Mouse (Mus musculus): Measurements from ENCODE around the gene Plekhg6.

Gene Plekhg6

DNA sequence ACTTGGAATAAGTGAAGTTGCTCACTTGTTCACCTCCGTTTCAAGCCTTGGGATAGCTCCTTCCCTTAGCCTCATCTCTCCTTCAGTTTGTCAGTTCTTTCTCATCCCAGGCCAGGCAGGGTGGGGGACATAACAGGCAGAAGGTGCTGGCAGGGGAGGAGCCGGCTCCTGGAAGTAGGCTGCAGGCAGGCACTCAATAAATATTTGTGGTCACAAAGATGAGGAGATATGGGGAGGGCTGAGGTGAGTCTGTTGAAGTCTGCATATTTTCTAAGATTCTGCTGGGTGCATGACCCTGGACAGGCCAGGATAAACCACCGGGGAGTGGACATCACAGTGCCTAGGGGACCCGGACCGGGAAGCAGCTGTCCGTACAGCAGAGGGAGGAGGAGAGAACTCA, 57.0 kb downstream of the Plekhg6 start:
- no peak for DNase-seq

- no peak for DNase-seq
These were observed 57.8 kb downstream of the Plekhg6 start for GRCm38 (mm10) chr6:125322794-125323193.

GRCm38 (mm10) chr6:125321114-125321855, 59.3 kb downstream of the Plekhg6 start:
- peak; percentile 75 for DNase-seq

GRCm38 (mm10) chr6:125320323-125320722, 60.3 kb downstream of the Plekhg6 start, which contains the start of gene Scnn1a:
Gene Scnn1a, plus strand, starts transcription at chr6:125320659.
- peak; percentile 69 for DNase-seq

- no peak for DNase-seq
These were observed 60.7 kb downstream of the Plekhg6 start for GRCm38 (mm10) chr6:125319919-125320296.

DNA sequence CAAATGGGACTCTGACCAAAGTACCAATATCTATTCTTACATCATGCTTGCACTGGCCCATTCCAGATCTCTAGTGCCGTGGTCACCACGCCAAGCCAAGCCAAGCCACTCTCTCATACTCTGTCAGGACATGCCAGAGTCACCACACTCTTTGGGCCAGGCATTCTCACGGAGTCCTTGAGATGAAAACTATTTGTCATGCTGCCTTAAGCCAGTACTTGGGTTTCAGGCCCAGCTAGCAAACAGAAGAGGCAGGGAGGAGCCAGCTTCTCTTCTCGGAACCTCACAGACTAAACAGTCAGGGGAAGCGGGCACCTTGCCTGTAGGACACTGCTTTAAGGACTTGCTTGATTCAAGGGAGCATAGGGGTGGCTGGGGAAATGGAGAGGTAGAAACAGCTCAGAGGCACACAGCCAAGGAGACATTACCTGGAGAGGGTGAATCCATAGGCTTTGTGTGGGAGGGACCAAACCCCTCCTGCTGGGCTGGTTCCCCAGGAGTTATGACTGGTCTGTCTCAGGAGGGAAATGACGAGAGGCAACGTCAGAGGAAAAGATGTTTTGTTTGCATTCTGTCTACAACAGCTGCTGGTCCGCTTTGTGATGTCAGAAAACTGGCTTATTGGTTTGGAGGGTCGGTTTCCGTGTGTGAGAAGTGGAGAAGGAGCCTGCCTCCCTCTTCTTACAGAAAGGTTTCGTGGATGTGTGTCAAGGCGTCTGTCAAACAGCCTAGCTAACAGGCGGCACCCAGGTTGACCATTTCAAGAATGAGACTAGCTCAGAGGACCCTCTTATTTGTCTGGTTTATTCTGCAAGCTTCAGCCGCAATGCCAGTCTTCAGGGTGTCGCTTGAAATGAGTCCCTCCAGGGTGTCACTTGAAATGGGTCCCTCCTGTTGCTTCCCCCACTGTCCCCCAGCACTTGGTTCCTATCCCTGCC, 61.3 kb downstream of the Plekhg6 start:
- DNase-seq: no peak

GRCm38 (mm10) chr6:125317077-125317476, 63.5 kb downstream of the Plekhg6 start:
- DNase-seq: no peak

DNA sequence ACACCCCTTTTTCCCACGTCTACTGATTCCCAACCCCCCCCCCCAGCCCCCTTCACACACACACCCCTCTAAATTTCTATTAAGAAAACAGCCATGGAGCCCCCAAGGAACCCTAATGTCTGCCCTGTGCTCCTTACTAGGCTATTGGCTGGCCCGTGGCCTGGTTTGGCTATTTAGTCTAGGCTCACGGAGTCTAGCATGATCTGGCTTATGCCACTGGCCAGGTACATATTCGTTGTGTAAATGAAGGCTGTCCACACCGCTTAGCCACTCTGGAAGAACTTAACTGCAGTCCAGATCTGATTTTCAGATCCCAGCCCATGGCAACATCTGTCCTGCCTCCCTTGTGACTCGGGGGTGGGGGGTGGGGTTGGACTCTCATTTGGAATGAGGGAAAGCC, 65.8 kb downstream of the Plekhg6 start:
- no peak for DNase-seq

DNA sequence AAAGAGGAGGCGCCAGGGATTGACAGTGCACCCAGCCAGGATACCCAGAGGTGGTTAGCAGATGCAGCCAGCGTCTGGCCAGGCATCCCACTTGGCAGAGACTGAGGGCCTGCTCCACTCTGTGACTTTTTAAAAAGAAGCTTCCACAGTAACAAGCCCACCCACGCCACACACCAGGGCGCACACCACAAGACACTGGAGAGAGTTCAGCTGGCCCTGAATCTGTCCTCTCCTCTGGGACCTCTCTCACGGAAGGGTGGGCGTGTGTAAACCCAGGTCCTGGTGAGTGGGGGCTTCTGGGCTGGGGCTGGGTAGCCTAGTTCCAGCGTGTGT, 66.4 kb downstream of the Plekhg6 start:
- no peak for DNase-seq

DNA sequence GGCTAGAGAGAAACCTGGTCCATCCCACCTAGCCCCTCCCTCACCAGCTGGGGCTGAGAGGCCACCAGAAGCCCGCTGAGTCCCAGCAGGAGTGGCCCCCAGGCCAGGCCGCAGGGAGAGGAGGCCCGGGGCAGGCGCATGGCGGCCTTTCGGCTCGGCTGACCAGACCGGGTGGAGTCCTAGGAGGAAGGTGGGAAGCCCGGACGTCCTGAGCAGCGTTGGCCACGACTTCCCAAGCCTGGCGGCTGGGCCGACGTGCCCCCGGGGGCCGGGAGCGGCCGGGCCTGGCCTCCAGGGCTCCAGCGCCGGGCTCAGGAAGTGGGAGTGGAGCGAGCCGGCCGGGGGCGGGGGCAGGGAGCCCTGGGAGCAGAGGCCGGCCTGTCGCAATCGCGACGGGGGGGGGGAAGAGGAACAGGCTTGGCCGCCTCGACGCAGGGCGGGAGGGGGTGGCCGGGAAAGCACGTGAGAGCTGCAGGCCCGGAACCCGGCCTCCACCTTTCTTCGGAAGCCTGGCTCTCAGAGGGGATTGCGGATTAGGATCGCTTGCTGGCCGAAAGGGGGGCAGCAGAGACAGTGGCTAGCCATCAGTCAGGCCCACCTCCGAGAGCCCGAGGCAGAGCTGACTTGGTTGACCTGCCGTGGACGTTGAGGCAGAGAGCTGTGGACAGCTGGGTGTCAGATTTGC, 66.9 kb downstream of the Plekhg6 start, which contains the start of gene Ltbr:
Ltbr (minus strand) TSS at position 340 of the 685 bp plus-strand sequence.
- DNase-seq: peak; percentile 95

Measured in kidney, postnatal 14 days (tissue).